Mouse (Mus musculus) right cerebral cortex, postnatal 25 days (tissue): ENCODE results near the gene Cd72.
"Not testable (repeated sequence)": the region's sequence is repeated elsewhere in the genome, so short reads cannot be mapped to it uniquely, and the experiment has no call there.

Source experiments
- DNase-seq: peaks from one replicate; pipeline ENCODE4 v3.0.0; 2022

Gene Cd72

GRCm38 (mm10) chr4:43454041-43454836 is at the start of gene Cd72:
TSS of gene Cd72 (minus strand) at chr4:43454628.
- no peak for DNase-seq

GRCm38 (mm10) chr4:43503506-43503905 is 49.1 kb upstream of the Cd72 start:
- DNase-seq: no peak

DNA sequence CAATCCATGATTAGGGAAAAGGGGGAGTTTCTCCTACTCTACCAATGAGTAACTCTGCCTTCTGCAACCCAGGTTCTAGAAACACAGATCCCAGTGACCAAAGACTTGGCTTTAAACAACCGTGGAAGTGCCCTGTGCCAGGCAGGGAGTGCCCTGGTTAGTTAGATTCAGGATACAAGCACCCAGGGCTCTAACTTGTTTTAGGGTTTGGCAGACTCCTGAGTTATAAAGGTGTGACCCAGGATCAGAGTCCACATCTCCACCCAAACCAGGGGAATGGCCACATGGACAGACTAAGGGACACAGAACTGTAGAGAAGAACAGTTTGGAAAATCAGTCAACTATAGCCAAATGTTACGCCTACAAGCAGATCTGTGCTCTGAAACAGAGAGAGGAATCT is 48.6 kb upstream of the Cd72 start:
- no peak for DNase-seq

GRCm38 (mm10) chr4:43499407-43500333 is 45.2 kb upstream of the Cd72 start, which contains the start of gene Arhgef39:
TSS of gene Arhgef39 (minus strand) at chr4:43499695.
- DNase-seq: peak; percentile 76

DNA sequence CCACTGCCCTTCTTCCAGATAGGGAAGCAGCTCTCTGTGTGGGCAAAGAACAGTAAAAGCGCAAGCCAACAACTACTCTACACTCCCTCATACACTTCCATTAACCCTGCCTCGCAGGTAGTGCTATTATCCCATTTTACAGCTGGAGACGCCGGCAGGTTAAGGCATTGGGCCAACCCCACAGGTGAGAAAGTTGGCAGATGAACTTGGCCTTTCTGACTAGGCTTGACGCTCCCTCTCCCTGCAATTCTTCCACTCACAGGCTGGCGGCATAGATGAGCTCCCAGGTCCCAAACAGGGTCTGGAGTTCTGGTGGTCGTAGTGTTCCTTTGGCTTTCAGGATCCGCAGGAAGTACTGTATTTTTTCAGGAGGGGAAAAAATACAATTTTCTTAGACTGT is 44.6 kb upstream of the Cd72 start:
- DNase-seq: no peak

DNA sequence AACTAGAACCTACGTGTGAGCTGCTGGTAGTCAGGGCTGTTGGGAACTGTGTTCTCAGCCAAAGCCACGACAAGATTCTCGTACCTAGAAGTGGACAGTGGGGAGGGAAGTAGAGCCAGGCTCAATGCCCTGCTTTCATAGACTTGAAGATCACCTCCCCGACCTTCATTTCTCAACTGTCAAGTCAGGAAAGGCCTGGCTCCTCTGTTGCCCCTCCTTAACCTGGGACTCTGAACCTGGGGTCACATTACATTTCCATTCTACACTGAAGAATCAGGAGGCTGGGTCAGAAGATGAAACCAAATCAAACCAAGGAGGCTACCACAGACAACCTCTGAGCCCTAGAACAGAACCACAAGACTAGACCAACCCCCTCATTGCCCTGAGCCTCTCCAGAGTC is 43.5 kb upstream of the Cd72 start:
- no peak for DNase-seq

DNA sequence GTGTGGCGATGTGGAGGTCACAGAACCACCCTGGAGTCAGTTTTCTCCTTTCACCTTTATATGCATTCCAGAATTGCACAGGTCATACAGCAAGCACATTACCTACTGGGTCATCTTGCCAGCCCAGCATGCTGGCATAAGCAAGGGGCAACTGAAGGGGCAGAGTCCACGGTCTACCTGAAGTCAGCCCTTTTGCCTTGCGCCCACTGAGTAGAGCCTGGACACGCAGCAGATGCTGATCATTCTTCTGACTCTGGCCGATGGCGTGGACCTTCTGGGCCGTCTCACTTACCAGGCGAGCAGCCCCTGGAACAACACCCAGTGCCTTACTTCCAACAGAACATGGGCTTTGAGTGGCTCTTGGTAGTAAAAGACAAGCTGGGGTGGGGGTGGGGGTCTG is 43.0 kb upstream of the Cd72 start:
- DNase-seq: no peak

- DNase-seq: no peak
These were observed 42.2 kb upstream of the Cd72 start for GRCm38 (mm10) chr4:43496587-43496986.

DNA sequence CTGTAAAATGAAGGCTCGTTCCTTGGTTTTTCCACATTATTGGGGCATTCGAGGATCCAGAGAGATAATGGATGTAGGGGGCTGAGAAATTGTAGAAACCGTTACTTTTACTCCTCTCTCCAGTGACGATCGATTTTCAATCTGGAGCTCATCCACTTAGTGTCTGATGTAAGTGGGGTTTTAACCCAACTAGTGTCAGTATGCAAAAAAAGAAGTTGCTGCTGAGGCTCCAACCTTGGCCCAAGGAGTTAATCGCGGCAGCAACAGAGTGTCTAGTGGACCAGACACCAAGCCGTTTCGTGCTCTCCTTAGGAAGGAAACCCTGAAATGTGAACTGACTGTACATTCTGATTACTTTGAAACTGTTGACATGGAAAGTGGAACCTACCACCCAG is 39.4 kb upstream of the Cd72 start:
- no peak for DNase-seq

- peak; percentile 95 for DNase-seq
These were observed 38.9 kb upstream of the Cd72 start for GRCm38 (mm10) chr4:43493186-43493845.

DNA sequence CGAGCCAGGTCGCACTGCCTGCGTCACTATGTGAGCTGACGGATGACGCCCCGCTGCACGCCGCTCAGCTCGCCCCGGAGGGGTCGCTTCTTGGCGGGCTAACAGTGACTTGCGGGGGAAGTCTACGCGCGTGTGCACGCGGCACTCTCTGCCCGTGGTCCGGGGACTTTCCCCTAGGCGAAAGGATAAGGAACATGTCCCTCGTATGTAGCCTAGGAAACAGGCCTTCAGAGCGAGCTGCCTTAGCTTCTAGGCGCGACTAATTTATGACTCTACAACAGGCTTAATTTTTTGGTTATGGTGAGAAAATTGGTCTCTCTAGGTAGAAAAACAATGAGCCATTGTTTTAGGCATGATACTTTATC is 38.4 kb upstream of the Cd72 start, which contains the start of gene Ccdc107:
Gene Ccdc107, plus strand, starts transcription at position 80 of the 365 bp plus-strand sequence.
- peak; percentile 92 for DNase-seq

- DNase-seq: no peak
These were observed 37.8 kb upstream of the Cd72 start for GRCm38 (mm10) chr4:43492101-43492820.

GRCm38 (mm10) chr4:43490801-43491200 is 36.4 kb upstream of the Cd72 start:
- no peak for DNase-seq

GRCm38 (mm10) chr4:43489611-43490010 is 35.2 kb upstream of the Cd72 start:
- no peak for DNase-seq

- DNase-seq: not testable (repeated sequence)
These were observed 31.2 kb upstream of the Cd72 start for GRCm38 (mm10) chr4:43485666-43486065.

DNA sequence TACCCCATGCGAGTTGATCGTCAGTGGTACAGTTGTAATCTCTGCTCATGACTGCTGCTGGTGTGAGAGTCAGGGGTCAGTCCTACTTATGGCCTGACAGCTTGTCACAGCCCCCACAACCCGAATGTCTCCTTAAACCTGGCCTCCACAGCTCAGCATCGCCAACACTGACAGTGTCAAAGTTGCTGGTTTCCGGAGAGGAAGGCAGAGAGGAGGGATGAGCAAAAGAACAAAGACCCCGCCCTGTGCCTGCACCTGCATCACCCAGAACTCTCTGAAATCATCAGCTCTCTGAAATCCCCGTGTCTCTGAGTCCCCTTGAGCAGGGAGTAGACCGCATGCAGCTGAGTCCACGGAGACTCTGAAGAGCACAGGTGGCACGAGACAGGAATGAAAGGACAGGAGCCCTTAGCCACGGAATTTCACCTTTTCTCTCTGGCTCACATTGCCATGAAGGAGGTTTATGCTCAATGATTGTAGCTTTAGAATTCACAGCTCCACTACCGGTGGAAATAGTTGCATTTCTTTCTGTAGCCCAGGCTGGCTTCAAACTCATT is 29.2 kb upstream of the Cd72 start, which contains the start of gene Sit1:
Gene Sit1, minus strand, starts transcription at position 200 of the 557 bp plus-strand sequence.
- DNase-seq: no peak

- no peak for DNase-seq
These were observed 28.2 kb upstream of the Cd72 start for GRCm38 (mm10) chr4:43482591-43482990.

- DNase-seq: no peak
These were observed 27.5 kb upstream of the Cd72 start for GRCm38 (mm10) chr4:43481894-43482456.

GRCm38 (mm10) chr4:43480985-43481384 is 26.6 kb upstream of the Cd72 start:
- no peak for DNase-seq

DNA sequence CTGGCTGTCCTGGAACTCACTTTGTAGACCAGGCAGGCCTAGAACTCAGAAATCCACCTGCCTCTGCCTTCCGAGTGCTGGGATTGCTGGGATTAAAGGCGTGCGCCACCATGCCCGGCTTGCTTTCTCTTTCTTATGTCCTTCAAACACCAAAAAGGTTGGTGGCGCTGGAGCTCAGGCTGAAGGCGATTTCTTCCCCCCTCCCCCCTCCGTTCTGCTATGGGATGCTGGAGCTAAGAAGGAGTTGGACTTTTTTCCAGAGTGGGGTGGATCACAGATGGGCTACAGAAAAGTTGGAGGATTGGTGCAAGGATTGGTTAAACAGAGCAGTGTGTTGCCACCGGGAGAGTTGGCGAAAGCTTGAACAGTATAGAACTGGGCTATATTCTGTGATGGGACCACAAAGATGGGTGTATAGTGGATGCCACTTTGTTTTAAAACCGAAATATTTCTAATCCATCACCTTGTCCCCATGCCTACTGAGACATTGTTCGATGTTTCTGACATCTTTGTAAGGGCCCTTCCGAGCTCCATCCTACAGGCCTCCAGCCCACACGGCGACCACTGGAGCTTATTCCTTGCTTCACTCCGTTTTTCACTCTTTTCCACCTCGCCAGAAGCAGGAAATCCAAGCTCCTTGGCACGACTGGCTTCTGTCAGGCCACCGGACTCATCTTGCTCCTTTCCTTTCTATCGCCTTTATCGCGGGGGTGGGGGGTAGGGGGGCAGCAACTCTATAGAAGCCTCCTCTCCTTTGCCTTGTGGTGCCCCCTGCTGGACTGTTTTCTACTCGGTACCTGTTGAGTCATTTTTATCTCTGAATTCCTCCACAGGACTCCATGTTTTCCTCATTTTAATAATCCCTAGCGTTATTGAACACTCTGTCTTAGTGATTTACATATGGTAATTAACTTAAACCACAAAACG is 24.7 kb upstream of the Cd72 start:
- DNase-seq: peak; percentile 18

DNA sequence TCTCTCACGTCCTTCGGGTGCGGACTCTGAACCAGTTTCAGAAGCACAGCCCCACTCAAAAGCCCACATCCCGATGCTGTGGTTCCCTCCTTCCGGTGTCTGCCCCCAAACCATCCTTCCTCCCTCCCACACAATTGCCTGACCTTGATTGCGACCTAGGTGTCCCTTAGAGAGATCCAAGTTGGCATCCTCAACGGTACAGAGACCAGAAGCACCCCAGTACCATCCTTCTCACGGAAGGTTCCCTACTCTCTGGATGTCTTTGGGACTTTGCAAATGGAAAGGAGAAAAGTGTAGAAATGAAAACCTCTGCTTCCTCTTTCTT is 24.1 kb upstream of the Cd72 start:
- DNase-seq: no peak
